Mouse (Mus musculus) intestine, embryonic 16.5 days (tissue): ENCODE measurements around the gene Nrd1. TPM values are rescaled to one million over a fixed set of nuclear protein-coding genes. Genes with fewer than 3 reads are reported as not detected.

Source experiments
- ATAC-seq: fragments of 200-750 bp; cut with Nextera tagmentation; 2 replicates; pipeline ENCODE4 v1.8.0; 2017; ENCODE audit warnings: moderate TSS enrichment, moderate library complexity
- H3K27ac ChIP-seq: fragments of 300-500 bp; sonication (generic); 2 replicates; pipeline ENCODE4 v1.5.1; 2014; ENCODE audit warnings: mild to moderate bottlenecking, low read length
- H3K27me3 ChIP-seq: fragments of 300-500 bp; sonication (generic); replicated peaks from 2 replicates; pipeline ENCODE4 v1.6.1; 2014; ENCODE audit warnings: low read length, control low read depth, mixed read lengths; ENCODE audit not compliant: control insufficient read depth, insufficient read depth
- H3K36me3 ChIP-seq: fragments of 300-500 bp; sonication (generic); 2 replicates; pipeline ENCODE4 v1.6.1; 2014; ENCODE audit warnings: low read length, control low read depth; ENCODE audit not compliant: control insufficient read depth, insufficient read depth
- H3K4me1 ChIP-seq: fragments of 300-500 bp; sonication (generic); 2 replicates; pipeline ENCODE4 v1.6.1; 2014; ENCODE audit warnings: low read length, control low read depth, mixed read lengths; ENCODE audit not compliant: control insufficient read depth, insufficient read depth
- H3K4me2 ChIP-seq: fragments of 300-500 bp; sonication (generic); 2 replicates; pipeline ENCODE4 v1.6.1; 2014; ENCODE audit warnings: low read depth, low read length, control low read depth
- H3K4me3 ChIP-seq: fragments of 300-500 bp; sonication (generic); 2 replicates; pipeline ENCODE4 v1.5.1; 2014; ENCODE audit warnings: mild to moderate bottlenecking, low read length
- H3K9ac ChIP-seq: fragments of 300-500 bp; sonication (generic); 2 replicates; pipeline ENCODE4 v1.6.1; 2014; ENCODE audit warnings: low read depth, low read length
- H3K9me3 ChIP-seq: fragments of 300-500 bp; sonication (generic); 2 replicates; pipeline ENCODE4 v1.6.1; 2016; ENCODE audit warnings: low read length, control low read depth; ENCODE audit not compliant: control insufficient read depth
- WGBS: fragments of 180-500 bp; shearing (Covaris S2); extraction: QIAGEN DNeasy Blood & Tissue Kit; methylation state at CpG from one replicate; pipeline ENCODE4 v1.1.7; 2014; 5-methylcytosine and 5-hydroxymethylcytosine counted together
- polyA plus RNA-seq: library from polyadenylated mRNA; unstranded; fragments of >200 nt; fragmentation: Nextera tagmentation; extraction: Ambion mirVana; gene quantifications from 2 replicates; pipeline ENCODE4 v1.2.1, GENCODE M21; 2015

Gene Nrd1
- polyA plus RNA-seq, 1 experiment from 2014 or later: 45.6 TPM

DNA sequence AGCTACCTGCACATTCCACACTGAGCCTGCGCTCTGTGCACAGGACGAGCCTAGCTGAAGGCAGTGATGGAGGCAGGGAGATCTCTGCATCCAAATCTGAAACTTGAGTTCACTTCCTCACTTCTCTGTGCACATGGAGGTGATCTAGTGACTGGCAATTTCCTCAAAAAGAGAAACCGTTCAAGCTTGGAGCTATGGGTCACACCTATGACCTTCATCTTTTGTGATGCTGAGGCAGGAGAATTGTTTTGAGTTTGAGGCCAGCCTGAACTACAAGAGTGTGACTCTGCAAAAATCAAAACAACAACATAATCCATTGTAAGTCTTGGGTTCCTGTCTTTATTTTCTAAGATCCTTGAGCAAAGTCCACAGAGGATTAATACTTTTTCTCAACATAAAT, 72.8 kb downstream of the Nrd1 start:
- Histone ChIP-seq H3K27me3 (no peaks in the 10 kb centered on the region), H3K4me1 (no peaks in the 10 kb centered on the region), H3K4me3 (no peak overlapping the region), H3K27ac (no peak overlapping the region), H3K36me3 (peaks cover 13% of the 10 kb centered on the region; the same call in 1 of the 2 replicates), H3K9me3 (no peaks in the 10 kb centered on the region), H3K4me2 (no peak overlapping the region), H3K9ac (no peak overlapping the region)
- WGBS: 88% methylated on average over 3 of the region's 3 CpGs
- no peak for ATAC-seq

DNA sequence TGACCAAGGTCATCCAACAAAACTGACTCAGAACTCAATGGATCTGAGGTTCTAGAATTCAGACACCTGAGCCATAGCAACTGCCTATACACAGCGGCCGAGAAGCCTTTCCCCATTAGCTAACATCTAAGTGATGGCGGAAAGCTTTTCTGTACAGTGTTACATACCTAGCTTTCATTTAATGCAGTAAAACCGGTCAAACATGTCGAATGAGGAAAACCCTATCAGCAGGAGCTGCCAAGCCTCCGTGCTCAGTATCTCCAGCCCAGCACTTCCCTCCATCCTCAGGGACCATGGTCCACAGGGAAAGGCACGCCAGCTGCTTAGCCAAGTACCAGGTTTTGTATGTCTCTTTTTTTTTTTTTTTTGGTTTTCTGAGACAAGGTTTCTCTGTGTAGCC, 78.5 kb downstream of the Nrd1 start:
- H3K4me1 ChIP-seq: no peaks in the 10 kb centered on the region
- no peak overlapping the region for H3K27ac ChIP-seq
- H3K9ac ChIP-seq: no peak overlapping the region
- no peak overlapping the region for H3K4me2 ChIP-seq
- no peaks in the 10 kb centered on the region for H3K27me3 ChIP-seq
- WGBS: 91% methylated on average over 7 of the region's 7 CpGs
- H3K36me3 ChIP-seq: no peaks in the 10 kb centered on the region; the same call in 1 of the 2 replicates
- H3K4me3 ChIP-seq: no peak overlapping the region
- no peak for ATAC-seq
- no peaks in the 10 kb centered on the region for H3K9me3 ChIP-seq

DNA sequence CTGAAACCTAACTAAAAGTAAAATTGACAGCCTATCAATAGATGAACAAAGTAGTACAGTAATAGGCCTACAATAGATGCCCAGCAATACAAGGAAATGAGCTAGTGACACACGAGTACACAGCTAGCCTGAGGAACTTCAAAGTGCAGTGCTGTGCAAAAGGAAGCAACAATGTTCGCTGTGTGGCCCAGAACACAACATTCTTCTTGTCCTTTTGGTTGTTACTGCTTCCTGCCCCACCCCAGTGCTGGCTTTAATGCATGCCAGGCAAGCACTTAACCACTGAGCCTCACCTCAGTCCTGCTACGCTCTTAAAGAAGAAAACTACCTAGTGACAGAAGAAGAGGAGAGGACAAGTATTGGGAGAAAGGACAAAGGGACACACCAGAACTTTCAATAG, 79.2 kb downstream of the Nrd1 start:
- H3K9ac ChIP-seq: no peak overlapping the region
- 68% methylated on average over 3 of the region's 3 CpGs for WGBS
- H3K4me2 ChIP-seq: no peak overlapping the region
- no peaks in the 10 kb centered on the region; the same call in 1 of the 2 replicates for H3K36me3 ChIP-seq
- no peaks in the 10 kb centered on the region for H3K9me3 ChIP-seq
- no peak overlapping the region; the same call in 1 of the 2 replicates for H3K27ac ChIP-seq
- no peaks in the 10 kb centered on the region for H3K27me3 ChIP-seq
- no peak overlapping the region for H3K4me3 ChIP-seq
- no peaks in the 10 kb centered on the region for H3K4me1 ChIP-seq
- no peak for ATAC-seq

DNA sequence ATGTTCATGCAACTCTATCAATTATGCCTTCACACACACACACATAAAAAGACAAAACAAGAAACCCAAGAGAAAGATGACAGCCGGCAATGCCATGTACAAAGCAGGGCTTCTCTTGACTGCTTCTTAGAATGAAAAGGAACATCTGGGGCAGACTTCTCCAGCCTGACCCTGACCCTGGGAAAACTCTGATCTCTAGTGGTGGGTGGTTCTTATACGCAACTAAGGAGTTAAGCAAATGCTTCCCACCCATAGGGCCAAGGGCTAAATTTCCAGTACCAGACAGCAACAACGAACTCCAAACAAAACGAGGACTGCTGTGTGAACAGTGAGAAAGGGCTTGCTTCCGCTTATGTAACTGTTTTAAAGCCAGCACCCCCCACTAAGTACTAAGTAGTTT, 79.7 kb downstream of the Nrd1 start:
- Histone ChIP-seq H3K4me3 (no peak overlapping the region), H3K4me1 (no peaks in the 10 kb centered on the region), H3K4me2 (no peak overlapping the region), H3K9me3 (no peaks in the 10 kb centered on the region), H3K9ac (no peak overlapping the region), H3K36me3 (no peaks in the 10 kb centered on the region; the same call in 1 of the 2 replicates), H3K27me3 (no peaks in the 10 kb centered on the region), H3K27ac (no peak overlapping the region; the same call in 1 of the 2 replicates)
- 59% methylated on average over 5 of the region's 5 CpGs for WGBS
- ATAC-seq: no peak

DNA sequence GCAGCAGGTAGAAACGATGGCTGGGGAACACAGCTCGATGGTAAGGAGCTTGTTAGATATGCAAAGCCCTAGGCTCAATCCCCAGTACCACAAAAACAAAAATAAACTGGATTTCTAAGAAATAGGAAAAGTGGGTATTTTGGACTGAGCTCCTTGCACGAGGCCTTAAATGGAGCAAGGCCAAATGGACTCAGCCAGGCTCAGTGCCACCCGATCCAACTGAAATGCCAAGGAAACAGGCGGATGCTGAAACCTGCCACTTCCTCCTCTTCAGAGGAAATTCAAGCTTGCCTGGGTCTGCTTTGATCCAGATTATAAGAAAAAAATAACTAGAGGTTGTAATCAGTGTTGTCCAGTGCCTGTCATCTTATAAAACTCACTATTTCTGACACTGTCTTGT, 88.7 kb downstream of the Nrd1 start:
- H3K9ac ChIP-seq: no peak overlapping the region
- no peak for ATAC-seq
- H3K36me3 ChIP-seq: 0 out of 2 replicates have a peak, but pooled peaks cover 2% of the 10 kb centered on the region
- H3K4me2 ChIP-seq: no peak overlapping the region
- no peaks in the 10 kb centered on the region for H3K9me3 ChIP-seq
- no peaks in the 10 kb centered on the region for H3K4me1 ChIP-seq
- H3K27ac ChIP-seq: no peak overlapping the region
- 94% methylated on average over 5 of the region's 5 CpGs for WGBS
- no peak overlapping the region for H3K4me3 ChIP-seq
- no peaks in the 10 kb centered on the region for H3K27me3 ChIP-seq

DNA sequence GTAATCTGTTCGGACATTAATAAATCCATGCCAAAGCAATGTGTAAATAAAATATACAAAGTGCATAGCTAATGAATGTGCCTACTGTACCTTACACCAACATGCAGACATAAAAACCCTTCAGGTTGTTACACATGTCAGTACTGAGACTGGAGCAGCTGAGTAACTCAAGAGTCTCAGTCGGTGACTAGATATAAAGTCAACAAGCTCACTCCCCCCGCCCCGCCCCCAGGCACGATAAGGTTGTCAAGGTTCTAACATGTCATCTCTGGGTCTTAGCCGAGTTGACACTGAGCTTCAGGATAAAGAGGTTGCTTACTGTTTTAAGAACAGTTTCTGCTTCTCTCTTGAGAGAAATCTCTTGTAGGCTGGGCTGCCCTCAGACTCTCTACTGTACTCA, 89.5 kb downstream of the Nrd1 start:
- Histone ChIP-seq H3K36me3 (0 out of 2 replicates have a peak, but pooled peaks cover 2% of the 10 kb centered on the region), H3K27me3 (no peaks in the 10 kb centered on the region), H3K9me3 (no peaks in the 10 kb centered on the region), H3K4me3 (no peak overlapping the region), H3K4me1 (peaks cover 3% of the 10 kb centered on the region; the same call in 1 of the 2 replicates), H3K4me2 (no peak overlapping the region), H3K9ac (no peak overlapping the region), H3K27ac (no peak overlapping the region)
- 0 out of 2 replicates have a peak, but pooled peaks have one; percentile 40 for ATAC-seq
- WGBS: 35% methylated on average over 6 of the region's 6 CpGs

DNA sequence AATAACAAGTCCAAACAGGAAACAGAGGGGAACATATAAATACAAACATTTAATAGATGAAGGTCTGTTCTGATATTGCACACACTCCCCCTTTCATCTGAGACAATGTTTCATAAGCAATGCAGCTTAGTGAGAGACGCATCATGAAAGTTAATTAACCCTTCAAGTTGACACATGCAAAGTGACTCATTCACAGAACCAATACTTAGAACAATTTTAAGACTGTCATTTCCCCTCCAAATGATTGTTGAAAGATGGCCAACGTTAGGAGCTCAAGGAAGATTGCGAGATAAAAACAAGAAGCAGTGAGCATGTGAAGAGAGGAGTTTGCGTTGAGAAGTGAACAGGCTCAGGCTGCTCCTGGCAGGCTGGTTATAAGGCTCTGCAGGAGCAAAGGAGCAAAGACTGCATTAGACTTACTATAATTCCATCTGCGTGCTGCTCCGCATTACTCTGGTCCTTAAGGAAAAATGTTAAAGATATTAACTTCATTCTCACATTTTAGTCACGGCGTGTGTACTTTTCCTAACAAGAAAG, 90.9 kb downstream of the Nrd1 start:
- peaks cover 3% of the 10 kb centered on the region; the same call in 1 of the 2 replicates for H3K4me1 ChIP-seq
- 82% methylated on average over 8 of the region's 8 CpGs for WGBS
- no peak overlapping the region for H3K4me2 ChIP-seq
- H3K27ac ChIP-seq: no peak overlapping the region
- no peak for ATAC-seq
- no peaks in the 10 kb centered on the region for H3K36me3 ChIP-seq
- no peak overlapping the region for H3K4me3 ChIP-seq
- no peaks in the 10 kb centered on the region for H3K9me3 ChIP-seq
- no peaks in the 10 kb centered on the region for H3K27me3 ChIP-seq
- no peak overlapping the region for H3K9ac ChIP-seq

DNA sequence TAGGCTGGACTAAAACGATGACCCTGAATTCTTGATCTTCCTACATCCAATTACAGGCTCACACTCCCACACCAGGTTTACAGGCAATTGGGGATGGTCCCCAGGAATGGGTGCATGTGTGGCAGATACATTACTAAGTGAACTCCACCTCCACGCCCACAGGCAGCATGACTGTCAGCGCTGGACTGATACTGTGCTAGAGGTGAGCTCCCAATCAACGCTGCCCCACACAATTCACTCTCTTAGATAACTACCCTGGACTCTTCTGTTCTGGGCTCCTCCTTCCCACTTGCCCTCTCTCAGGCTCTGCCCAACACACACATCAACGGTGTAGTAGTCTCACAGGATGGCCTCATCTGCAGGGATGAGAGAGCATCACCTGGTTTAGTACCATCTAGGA, 91.9 kb downstream of the Nrd1 start:
- no peak overlapping the region for H3K4me2 ChIP-seq
- no peak overlapping the region for H3K4me3 ChIP-seq
- no peak for ATAC-seq
- no peaks in the 10 kb centered on the region for H3K9me3 ChIP-seq
- no peak overlapping the region for H3K27ac ChIP-seq
- peaks cover 3% of the 10 kb centered on the region; the same call in 1 of the 2 replicates for H3K4me1 ChIP-seq
- 0 out of 2 replicates have a peak, but pooled peaks cover 2% of the 10 kb centered on the region for H3K36me3 ChIP-seq
- WGBS: 87% methylated on average over 5 of the region's 5 CpGs
- H3K9ac ChIP-seq: no peak overlapping the region
- no peaks in the 10 kb centered on the region for H3K27me3 ChIP-seq

DNA sequence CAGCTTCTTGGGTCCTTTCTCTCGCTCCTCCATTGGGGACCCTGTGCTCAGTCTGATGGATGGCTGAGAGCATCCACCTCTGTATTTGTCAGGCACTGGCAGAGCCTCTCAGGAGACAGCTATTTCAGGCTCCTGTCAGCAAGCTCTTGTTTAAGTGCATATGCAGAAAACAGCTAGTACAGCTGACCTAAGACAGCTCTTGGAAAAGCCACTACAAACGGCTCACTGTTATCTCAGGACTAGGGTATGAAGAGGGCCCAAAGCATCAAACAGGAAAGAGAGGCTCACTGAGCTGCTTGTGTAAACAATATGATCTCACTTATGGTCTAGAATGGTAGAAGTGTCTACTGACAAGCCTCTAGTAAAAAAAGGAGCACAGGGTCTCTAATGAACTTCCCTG, 93.8 kb downstream of the Nrd1 start:
- H3K4me1 ChIP-seq: peaks cover 3% of the 10 kb centered on the region; the same call in 1 of the 2 replicates
- no peaks in the 10 kb centered on the region for H3K9me3 ChIP-seq
- H3K9ac ChIP-seq: no peak overlapping the region
- 52% methylated on average over 2 of the region's 2 CpGs for WGBS
- no peak for ATAC-seq
- H3K4me2 ChIP-seq: no peak overlapping the region
- no peak overlapping the region for H3K4me3 ChIP-seq
- 0 out of 2 replicates have a peak, but pooled peaks cover 2% of the 10 kb centered on the region for H3K36me3 ChIP-seq
- no peak overlapping the region for H3K27ac ChIP-seq
- no peaks in the 10 kb centered on the region for H3K27me3 ChIP-seq

DNA sequence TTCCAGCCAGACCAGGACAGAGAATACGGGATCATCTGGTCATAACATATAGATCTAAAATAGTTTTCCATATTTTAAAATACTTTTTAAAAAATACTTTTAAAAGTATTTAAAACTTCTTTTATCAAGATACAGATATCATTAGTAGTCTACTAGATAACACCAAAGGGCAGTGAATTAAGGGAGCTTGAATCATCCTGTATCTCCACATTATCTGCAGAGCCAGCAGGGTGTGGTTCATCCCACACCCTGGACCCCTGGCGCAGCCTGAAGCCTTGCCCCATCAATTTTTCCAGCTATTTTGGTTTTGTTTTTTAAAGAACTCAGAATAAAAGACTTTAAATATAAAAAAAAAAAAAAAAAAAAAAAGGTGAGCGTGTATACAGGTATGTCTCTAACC, 98.4 kb downstream of the Nrd1 start:
- Histone ChIP-seq H3K4me1 (peaks cover 7% of the 10 kb centered on the region; the same call in 1 of the 2 replicates), H3K9me3 (no peaks in the 10 kb centered on the region), H3K9ac (no peak overlapping the region), H3K36me3 (0 out of 2 replicates have a peak, but pooled peaks cover 2% of the 10 kb centered on the region), H3K4me2 (no peak overlapping the region), H3K27ac (no peak overlapping the region), H3K27me3 (no peaks in the 10 kb centered on the region), H3K4me3 (no peak overlapping the region)
- no peak for ATAC-seq
- 92% methylated on average over 3 of the region's 3 CpGs for WGBS
